Mouse (Mus musculus) ES-E14 (cell line): Measurements from ENCODE around the gene Kcnip3.

Source experiments
- CHD2 ChIP-seq: IDR thresholded peaks from 2 replicates; pipeline ENCODE4 v1.6.1; 2014; ENCODE audit warnings: mild to moderate bottlenecking, low read depth, low read length, inconsistent platforms
- HCFC1 ChIP-seq: IDR thresholded peaks from 2 replicates; pipeline ENCODE4 v1.6.1; 2012; ENCODE audit warnings: low read length, inconsistent platforms, borderline replicate concordance; ENCODE audit not compliant: insufficient read depth
- MAFK ChIP-seq: IDR thresholded peaks from 2 replicates; pipeline ENCODE4 v1.6.1; 2014; ENCODE audit warnings: mild to moderate bottlenecking, low read depth, low read length, inconsistent platforms; ENCODE audit not compliant: insufficient read depth
- ZC3H11A ChIP-seq: IDR thresholded peaks from 2 replicates; pipeline ENCODE4 v1.6.1; 2012; ENCODE audit warnings: low read depth, mild to moderate bottlenecking, inconsistent platforms, low read length, borderline replicate concordance

DNA sequence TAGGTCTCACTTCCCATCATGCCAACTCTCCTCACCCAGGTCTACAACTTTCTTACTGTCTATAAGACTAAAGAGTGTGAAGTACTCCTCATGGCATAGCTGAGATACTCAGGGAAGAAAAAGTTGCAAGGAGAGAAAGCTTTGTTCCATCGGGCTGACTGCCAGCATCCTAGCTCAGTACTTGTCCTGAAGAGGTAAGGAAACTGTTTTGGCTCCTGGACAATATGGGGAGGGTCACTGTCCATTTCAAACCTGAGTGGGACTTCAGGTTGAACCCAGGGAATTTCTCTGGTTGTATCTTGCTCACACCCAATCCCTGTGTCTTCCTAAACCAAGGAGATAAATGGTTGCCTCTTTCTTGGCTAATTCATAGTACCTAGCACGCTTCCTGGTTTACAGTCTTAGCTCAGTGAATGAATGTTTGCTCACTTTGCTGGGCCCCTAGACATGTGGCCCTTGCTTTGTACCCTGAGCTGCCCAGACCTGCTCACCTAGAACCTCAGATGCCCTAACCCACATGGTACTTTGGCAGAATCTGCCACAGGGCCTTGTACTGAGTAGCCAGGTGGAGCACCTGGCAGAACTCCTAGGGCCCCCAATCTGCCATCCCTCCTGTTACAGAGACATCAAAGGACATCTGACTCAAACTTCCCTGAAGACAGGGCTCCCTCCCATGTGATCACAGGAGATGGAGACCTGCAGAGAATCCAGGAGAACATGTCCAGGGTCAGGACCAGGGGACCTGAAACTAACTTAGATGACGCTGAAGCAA, 3.3 kb upstream of the Kcnip3 start:
- TF ChIP-seq HCFC1 (no peak), ZC3H11A (no peak), MAFK (no peak), CHD2 (no peak)
